Mouse (Mus musculus): Measurements from ENCODE around the gene Tmem141. TPM values are rescaled to one million over a fixed set of nuclear protein-coding genes. Genes with fewer than 3 reads are reported as not detected.

Gene Tmem141
- total RNA-seq (2014; rRNA removed): 45.7 and 54.6 TPM in 2 replicates
- polyA plus RNA-seq (2015; fragmentation: Nextera tagmentation; extraction: Ambion mirVana): 58.3 and 67.9 TPM in 2 replicates

- Histone ChIP-seq H3K27ac (ENCODE audit: low read depth, low read length) (peak within 1 kb of the TSS; percentile 27), H3K4me1 (ENCODE audit: insufficient read depth, low read length) (peaks cover 5% of the 10 kb centered on the region; the same call in 1 of the 2 replicates), H3K27me3 (ENCODE audit: insufficient read depth, low read length) (peaks cover 12% of the 10 kb centered on the region; the same call in 1 of the 2 replicates), H3K4me3 (ENCODE audit: low read depth, low read length) (peak within 1 kb of the TSS; percentile 46), H3K9me3 (ENCODE audit: low read length) (no peaks in the 10 kb centered on the region), H3K36me3 (ENCODE audit: insufficient read depth, low read length) (no peaks in the 10 kb centered on the region), H3K9ac (replicated peaks; ENCODE audit: low read length, poor library complexity, severe bottlenecking) (peak within 1 kb of the TSS; percentile 56), H3K4me2 (ENCODE audit: low read depth, low read length, poor library complexity, severe bottlenecking) (peak within 1 kb of the TSS; percentile 65)
- DNase-seq (ENCODE audit: low spot score) (peak; percentile 90), ATAC-seq (ENCODE audit: low FRiP score) (peak; percentile 94)
- TF ChIP-seq CTCF (IDR thresholded peaks at IDR 0.05): peak; percentile 73
- 4% methylated on average over 34 of the region's 34 CpGs for WGBS
These were observed at the start of gene Tmem141 for GRCm38 (mm10) chr2:25621229-25622200. Gene Tmem141 (minus strand): TSS chr2:25622005.

- 68% methylated on average over 1 of the region's 1 CpGs for WGBS
- Histone ChIP-seq H3K9ac (replicated peaks; ENCODE audit: low read length, poor library complexity, severe bottlenecking) (no peak overlapping the region), H3K4me1 (ENCODE audit: insufficient read depth, low read length) (no peaks in the 10 kb centered on the region), H3K4me3 (ENCODE audit: low read depth, low read length) (no peak overlapping the region), H3K27me3 (ENCODE audit: insufficient read depth, low read length) (no peaks in the 10 kb centered on the region), H3K4me2 (ENCODE audit: low read depth, low read length, poor library complexity, severe bottlenecking) (no peak overlapping the region), H3K9me3 (ENCODE audit: low read length) (no peaks in the 10 kb centered on the region), H3K27ac (ENCODE audit: low read depth, low read length) (no peak overlapping the region), H3K36me3 (ENCODE audit: insufficient read depth, low read length) (no peaks in the 10 kb centered on the region)
- ATAC-seq (ENCODE audit: low FRiP score) (no peak), DNase-seq (ENCODE audit: low spot score) (no peak)
- no peak for TF ChIP-seq CTCF (IDR thresholded peaks at IDR 0.05)
These were observed 44.7 kb upstream of the Tmem141 start for GRCm38 (mm10) chr2:25666516-25666915.

- Histone ChIP-seq H3K9ac (replicated peaks; ENCODE audit: low read length, poor library complexity, severe bottlenecking) (no peak overlapping the region), H3K4me2 (ENCODE audit: low read depth, low read length, poor library complexity, severe bottlenecking) (no peak overlapping the region), H3K4me1 (ENCODE audit: insufficient read depth, low read length) (no peaks in the 10 kb centered on the region), H3K4me3 (ENCODE audit: low read depth, low read length) (no peak overlapping the region), H3K27ac (ENCODE audit: low read depth, low read length) (no peak overlapping the region), H3K9me3 (ENCODE audit: low read length) (no peaks in the 10 kb centered on the region), H3K36me3 (ENCODE audit: insufficient read depth, low read length) (no peaks in the 10 kb centered on the region), H3K27me3 (ENCODE audit: insufficient read depth, low read length) (no peaks in the 10 kb centered on the region)
- WGBS: 84% methylated on average over 5 of the region's 5 CpGs
- DNase-seq (ENCODE audit: low spot score) (no peak), ATAC-seq (ENCODE audit: low FRiP score) (no peak)
- TF ChIP-seq CTCF (IDR thresholded peaks at IDR 0.05): no peak
These were observed 42.3 kb upstream of the Tmem141 start for GRCm38 (mm10) chr2:25664125-25664524.

- no peak for ATAC-seq (ENCODE audit: low FRiP score)
- H3K4me3 ChIP-seq (ENCODE audit: low read depth, low read length): no peak overlapping the region
- DNase-seq (ENCODE audit: low spot score): peak; percentile 21
- H3K4me2 ChIP-seq (ENCODE audit: low read depth, low read length, poor library complexity, severe bottlenecking): no peak overlapping the region
- no peaks in the 10 kb centered on the region for H3K36me3 ChIP-seq (ENCODE audit: insufficient read depth, low read length)
- H3K9ac ChIP-seq (replicated peaks; ENCODE audit: low read length, poor library complexity, severe bottlenecking): no peak overlapping the region
- 71% methylated on average over 1 of the region's 1 CpGs for WGBS
- no peaks in the 10 kb centered on the region for H3K4me1 ChIP-seq (ENCODE audit: insufficient read depth, low read length)
- peak; percentile 74 for TF ChIP-seq CTCF (IDR thresholded peaks at IDR 0.05)
- H3K27ac ChIP-seq (ENCODE audit: low read depth, low read length): no peak overlapping the region
- H3K9me3 ChIP-seq (ENCODE audit: low read length): no peaks in the 10 kb centered on the region
- no peaks in the 10 kb centered on the region for H3K27me3 ChIP-seq (ENCODE audit: insufficient read depth, low read length)
These were observed 41.7 kb upstream of the Tmem141 start for GRCm38 (mm10) chr2:25663511-25663910.

- Histone ChIP-seq H3K36me3 (ENCODE audit: insufficient read depth, low read length) (no peaks in the 10 kb centered on the region), H3K4me1 (ENCODE audit: insufficient read depth, low read length) (no peaks in the 10 kb centered on the region), H3K27me3 (ENCODE audit: insufficient read depth, low read length) (no peaks in the 10 kb centered on the region), H3K9me3 (ENCODE audit: low read length) (no peaks in the 10 kb centered on the region), H3K9ac (replicated peaks; ENCODE audit: low read length, poor library complexity, severe bottlenecking) (no peak overlapping the region), H3K27ac (ENCODE audit: low read depth, low read length) (no peak overlapping the region), H3K4me3 (ENCODE audit: low read depth, low read length) (no peak overlapping the region), H3K4me2 (ENCODE audit: low read depth, low read length, poor library complexity, severe bottlenecking) (no peak overlapping the region)
- ATAC-seq (ENCODE audit: low FRiP score): no peak
- 86% methylated on average over 6 of the region's 6 CpGs for WGBS
- TF ChIP-seq CTCF (IDR thresholded peaks at IDR 0.05): no peak
- peak; percentile 9 for DNase-seq (ENCODE audit: low spot score)
These were observed 39.6 kb upstream of the Tmem141 start for GRCm38 (mm10) chr2:25661245-25661970.

Measured in midbrain, postnatal 0 days (tissue).